Mouse (Mus musculus) natural killer cell, adult 2 months (primary cell): ENCODE results near the gene Gm11361.

ENCODE experiments used
- DNase-seq, 2 experiments: peaks; one replicate each; pipeline ENCODE4 v3.0.0; 2022; ENCODE audit warnings: low spot score in 2 of 2

Gene Gm11361

DNA sequence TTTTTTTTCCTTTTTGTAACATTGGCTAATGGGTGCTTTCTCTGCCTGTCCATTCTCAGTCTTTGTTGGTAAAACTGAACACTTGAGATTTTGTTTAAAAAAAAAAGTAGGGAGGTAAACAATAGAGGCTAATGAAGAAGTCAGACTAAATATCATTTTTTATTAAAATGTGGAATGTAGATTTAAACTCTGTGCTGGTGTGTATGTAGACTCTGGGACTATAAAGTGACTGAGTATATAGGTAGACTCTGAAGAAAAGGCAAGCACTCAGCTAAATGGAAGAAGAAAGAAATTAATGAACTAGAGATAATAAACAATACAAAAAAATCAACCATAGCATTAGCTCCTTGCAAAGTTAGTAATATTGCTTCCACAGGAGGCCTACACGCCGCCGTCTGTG is at the start of gene Gm11361:
TSS of gene Gm11361 (plus strand) at position 301 of the 400 bp plus-strand sequence.
- DNase-seq: no peak

DNA sequence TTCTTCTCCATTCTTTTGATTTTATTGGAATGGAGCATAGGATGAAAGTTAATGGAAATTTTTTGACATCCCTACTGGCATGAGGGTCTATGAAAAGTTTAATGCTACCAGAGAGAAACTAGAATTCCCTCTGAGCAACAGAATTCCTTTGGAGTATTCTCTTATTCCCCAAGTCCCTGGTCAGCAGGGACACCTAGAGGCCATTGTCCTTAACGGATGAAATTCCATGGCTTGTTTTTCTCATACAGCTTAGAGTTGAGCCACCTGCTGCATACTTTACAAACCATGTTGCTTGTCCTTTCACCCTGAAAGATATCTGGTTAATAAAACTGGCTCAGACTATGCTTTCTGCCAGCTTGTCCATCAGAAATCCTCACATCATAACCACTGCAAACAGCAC is 7.1 kb downstream of the Gm11361 start:
- DNase-seq: no peak

DNA sequence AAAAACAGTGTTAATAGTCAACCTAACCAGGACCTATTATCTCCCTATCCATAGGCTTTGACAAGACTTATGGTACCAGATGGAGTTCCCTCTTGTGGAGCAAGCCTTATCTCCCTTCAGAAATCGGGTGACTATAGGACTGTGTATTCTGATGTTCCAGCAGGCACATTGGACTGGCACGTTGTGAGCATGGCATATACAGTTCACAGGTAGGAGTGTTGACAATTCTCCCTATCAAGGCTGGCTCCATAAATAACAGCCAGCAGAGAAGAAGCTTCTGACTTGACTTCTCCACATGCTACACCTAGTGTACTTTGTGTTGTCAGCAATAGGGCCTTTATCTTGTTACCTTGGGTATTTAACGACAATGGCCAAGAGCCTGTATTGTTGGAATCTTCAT is 30.0 kb downstream of the Gm11361 start:
- no peak for DNase-seq

DNA sequence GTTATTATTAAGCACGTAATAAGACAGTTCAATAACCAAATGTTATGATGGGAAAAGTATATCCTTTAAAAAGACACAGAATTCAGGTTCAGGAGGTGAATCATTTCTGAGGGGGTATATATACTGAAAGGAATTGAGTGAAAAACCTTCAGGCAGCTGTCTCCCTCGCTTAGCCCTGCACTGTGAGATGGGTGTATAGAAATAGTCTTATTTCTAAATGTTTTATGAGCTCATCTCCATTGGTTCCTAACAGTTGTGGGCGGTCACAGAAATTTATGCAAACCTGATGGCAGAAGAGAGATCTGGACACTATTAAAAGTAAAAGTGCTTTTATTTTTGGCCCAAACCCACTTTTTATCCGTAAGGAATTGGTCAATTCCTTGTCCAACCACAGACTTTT is 36.9 kb downstream of the Gm11361 start:
- DNase-seq: no peak

DNA sequence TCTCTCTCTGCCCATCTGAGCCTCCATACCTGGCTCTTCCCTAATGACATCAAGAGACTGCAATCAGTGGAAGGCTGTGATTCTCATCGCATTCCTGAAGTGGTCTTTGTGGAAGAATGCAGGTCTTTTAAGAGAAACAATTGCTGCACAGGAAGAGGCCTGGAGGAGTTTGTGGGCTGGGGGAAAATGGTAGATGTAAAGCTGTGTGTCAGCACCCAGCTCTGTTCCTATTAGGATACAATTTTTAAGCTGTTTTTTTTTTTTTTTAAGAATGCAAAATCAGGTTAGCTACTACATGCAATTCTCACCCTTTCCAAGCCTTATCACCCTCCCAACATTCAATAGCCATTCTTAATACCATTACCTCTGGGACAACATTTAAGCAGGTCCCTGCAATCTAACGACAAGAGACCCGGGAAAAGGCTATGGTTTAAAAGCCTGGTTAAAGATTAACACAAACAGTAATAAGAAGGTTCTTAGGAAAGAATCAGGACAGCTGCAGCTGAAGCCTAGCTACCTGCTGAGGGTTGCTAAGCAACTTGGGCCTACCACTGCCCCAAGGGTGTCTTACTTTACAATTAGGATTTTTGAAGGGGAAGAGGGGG is 37.5 kb downstream of the Gm11361 start:
- DNase-seq: no peak

DNA sequence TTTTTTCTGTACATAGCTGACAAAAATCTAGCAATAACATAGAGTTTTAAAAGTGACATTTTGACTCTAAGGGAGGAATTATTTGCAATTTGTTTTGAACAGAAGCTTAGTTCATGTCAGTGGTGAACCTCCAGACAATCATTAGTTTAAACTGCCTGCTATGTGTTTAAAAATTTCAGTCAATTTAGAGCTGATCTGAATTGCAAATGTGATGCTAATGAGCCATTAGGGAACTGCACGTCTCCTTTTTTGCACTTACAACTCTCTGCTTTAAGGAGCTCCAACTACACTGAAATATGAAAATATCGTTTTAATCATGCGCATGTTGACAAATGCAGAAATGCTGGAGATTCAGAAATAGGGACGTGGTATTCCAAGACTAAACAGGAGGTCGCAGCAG is 38.2 kb downstream of the Gm11361 start:
- no peak for DNase-seq

DNA sequence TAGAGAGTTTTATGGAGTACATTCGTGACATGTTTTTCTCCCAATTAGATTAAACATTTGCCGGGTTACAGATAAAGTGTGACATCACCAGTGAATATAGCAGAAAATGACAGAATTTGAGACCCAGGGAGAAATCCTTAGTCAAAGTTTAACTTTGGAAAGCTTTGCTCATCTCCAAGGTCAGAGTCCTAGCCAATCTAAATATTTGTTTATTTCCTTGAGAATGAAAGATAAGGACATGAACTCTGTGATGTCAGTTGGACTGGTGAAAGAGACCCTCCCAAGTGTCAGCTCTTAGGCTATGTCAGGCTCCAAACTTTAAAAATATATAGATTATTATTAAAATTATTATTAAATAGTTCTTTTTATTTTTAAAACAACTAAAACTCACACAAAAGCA is 39.8 kb downstream of the Gm11361 start:
- no peak for DNase-seq

DNA sequence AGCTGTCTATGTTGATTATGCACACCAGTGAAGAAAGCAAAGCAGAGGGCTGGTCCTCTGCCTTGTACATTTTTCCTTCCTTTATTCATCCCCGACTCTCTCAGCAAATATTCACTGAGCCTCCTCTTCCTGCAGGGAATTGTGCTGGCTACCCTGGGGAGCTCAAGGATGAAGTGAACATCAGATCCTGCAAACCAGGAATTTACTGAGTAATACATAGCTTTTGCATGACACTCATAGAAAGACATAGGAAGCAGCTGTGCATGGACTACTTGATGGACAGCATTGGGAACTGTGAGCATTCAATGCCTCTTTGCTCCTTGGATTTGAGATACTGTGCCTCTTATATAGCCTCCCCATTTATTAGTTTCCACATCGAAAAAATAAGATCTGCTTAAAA is 40.2 kb downstream of the Gm11361 start:
- no peak for DNase-seq
